17 mouse cellular contexts compared by ENCODE assay signal in the genomic region with DNA sequence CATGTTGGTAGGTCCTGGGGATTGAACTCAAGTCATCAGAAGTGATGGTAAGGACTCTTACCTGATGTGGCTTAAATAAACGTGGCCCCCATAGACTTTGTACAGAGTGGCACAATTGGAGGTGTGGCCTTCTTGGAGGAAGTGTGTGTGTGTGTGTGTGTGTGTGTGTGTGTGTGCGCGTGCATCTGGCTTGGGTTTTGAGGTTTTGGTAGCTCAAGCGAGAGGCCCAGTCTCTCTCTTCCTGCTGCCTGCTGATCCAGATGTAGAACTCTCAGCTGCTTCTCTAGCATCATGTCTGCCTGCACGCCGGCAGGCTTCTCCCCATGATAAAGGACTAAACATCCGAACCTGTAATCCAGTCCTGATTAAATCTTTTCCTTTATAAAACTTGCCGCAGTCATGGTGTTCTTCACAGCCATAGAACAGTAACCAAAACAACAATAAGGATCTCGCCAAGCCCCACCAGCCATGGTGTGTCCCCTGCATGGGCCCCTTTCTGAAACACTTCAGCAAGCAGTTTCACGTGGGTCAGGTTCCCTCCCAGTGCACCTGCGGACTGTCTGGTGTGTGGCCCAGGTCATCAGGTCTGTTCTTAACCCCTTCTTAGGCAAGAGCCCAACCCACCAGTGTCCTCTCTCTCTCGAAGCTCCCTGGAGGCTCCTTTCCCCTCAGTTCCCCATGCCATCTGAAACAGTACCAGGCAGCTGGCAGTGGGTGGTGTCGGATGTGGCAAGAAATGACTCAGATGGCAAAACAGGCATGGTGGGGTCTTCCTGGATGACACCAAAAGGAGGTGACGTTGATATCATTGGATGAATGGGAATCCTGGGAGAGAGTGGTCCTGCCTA. TPM values are rescaled to one million over a fixed set of nuclear protein-coding genes. Genes with fewer than 3 reads are reported as not detected.
DNase-seq lines count a peak whose midpoint lies in the region; TF ChIP-seq lines count a peak whose summit lies in the region.
"Had no signal": no experiment of that assay in that cellular context is flagged by ENCODE, and none has a peak within 500 bp of the region (broad histone marks: within the 10 kb centered on the region; RNA-seq: fewer than 3 reads in every experiment).

No protein-coding gene starts in this region.

- H3K9me3 ChIP-seq in heart, embryonic 10.5 days, result no peaks in the 10 kb centered on the region
- H3K9me3 ChIP-seq: limb, embryonic 15.5 days; lung, embryonic 15.5 days had no signal

- TF ChIP-seq POLR2A in bone marrow, adult 2 months (IDR thresholded peaks at IDR 0.05; ENCODE audit: borderline replicate concordance, control insufficient read depth, low read depth, low read length), result no peak
- no peak for TF ChIP-seq POLR2A in kidney, adult 2 months (IDR thresholded peaks at IDR 0.05; ENCODE audit: low read depth, low read length)

- intact Hi-C loops in left cerebral cortex, postnatal 14 days (cut with DNase I), result no loop called here

- WGBS in bone marrow, adult 2 months, result 11% methylated on average over 14 of the region's 14 CpGs
- 72% methylated on average over 14 of the region's 14 CpGs for WGBS in heart, embryonic 10.5 days
- WGBS in kidney, adult 2 months, result 67% methylated on average over 14 of the region's 14 CpGs

- DNase-seq in left cerebral cortex, adult 18-20 months (ENCODE audit: low spot score in 2 of 2), result peak; percentile 32 to 51
- no peak for DNase-seq in left cerebral cortex, postnatal 14 days (ENCODE audit: low spot score in 2 of 2)
- peak; percentile 74 for DNase-seq in 416B (ENCODE audit: low read depth)
- peak; percentile 57 for DNase-seq in naive thymus-derived CD4-positive, alpha-beta T cell, adult 2 months (ENCODE audit: low read depth)
- no peak for DNase-seq in heart, embryonic 10.5 days (ENCODE audit: low spot score)
- no peak for DNase-seq in kidney, adult 2 months
- no peak for DNase-seq in Muller cell, postnatal 12 days (ENCODE audit: inconsistent ontology term)
- DNase-seq: adrenal gland, postnatal 25 days; embryo, embryonic 11 days; heart, adult 2 months; heart, postnatal 36 days; kidney, postnatal 14 days; layer of hippocampus, postnatal 36 days; right cerebral cortex, postnatal 4 days had no signal

- H3K4me1 ChIP-seq in bone marrow, adult 2 months (ENCODE audit: control insufficient read depth, insufficient read depth, low read length), result peaks cover 3% of the 10 kb centered on the region
- H3K4me1 ChIP-seq in heart, embryonic 10.5 days, result peaks cover 37% of the 10 kb centered on the region
- H3K4me1 ChIP-seq in kidney, adult 2 months (ENCODE audit: control insufficient read depth, insufficient read depth, low read length), result no peaks in the 10 kb centered on the region

- H3K36me3 ChIP-seq in heart, embryonic 10.5 days, result no peaks in the 10 kb centered on the region
- no peaks in the 10 kb centered on the region for H3K36me3 ChIP-seq in kidney, adult 2 months (ENCODE audit: control insufficient read depth, insufficient read depth, low read length)
- H3K36me3 ChIP-seq: limb, embryonic 15.5 days; lung, embryonic 15.5 days had no signal

- peaks cover 74% of the 10 kb centered on the region for H3K27me3 ChIP-seq in heart, embryonic 10.5 days (ENCODE audit: insufficient read depth, poor library complexity, severe bottlenecking)
- peaks cover 1% of the 10 kb centered on the region; the same call in 1 of the 2 replicates for H3K27me3 ChIP-seq in kidney, adult 2 months (replicated peaks; ENCODE audit: control insufficient read depth, insufficient read depth, low read length)

- no peak for TF ChIP-seq CTCF in bone marrow, adult 2 months (IDR thresholded peaks at IDR 0.05; ENCODE audit: control insufficient read depth, insufficient read depth, low read length)
- TF ChIP-seq CTCF in kidney, adult 2 months (conservative IDR thresholded peaks at IDR 0.05; ENCODE audit: insufficient read depth, insufficient read length, low read depth, low read length), result no peak

- no peak overlapping the region for H3K4me3 ChIP-seq in bone marrow, adult 2 months (replicated peaks; ENCODE audit: control insufficient read depth, low read depth, low read length)
- H3K4me3 ChIP-seq in heart, embryonic 10.5 days, result no peak overlapping the region
- H3K4me3 ChIP-seq in kidney, adult 2 months (ENCODE audit: insufficient read depth, low read depth, low read length), result no peak overlapping the region
- H3K4me3 ChIP-seq: heart, adult 2 months; limb, embryonic 15.5 days; lung, embryonic 15.5 days had no signal

- H3K27ac ChIP-seq in bone marrow, adult 2 months (ENCODE audit: control insufficient read depth, insufficient read depth, low read depth, low read length, poor library complexity), result peak overlapping the region; percentile 14; the same call in 1 of the 2 replicates
- no peak overlapping the region for H3K27ac ChIP-seq in heart, embryonic 10.5 days
- no peak overlapping the region for H3K27ac ChIP-seq in kidney, adult 2 months (ENCODE audit: insufficient read depth, low read depth, low read length)
- H3K27ac ChIP-seq: heart, adult 2 months; limb, embryonic 15.5 days; lung, embryonic 15.5 days had no signal

RNA-seq across cellular contexts. Expression of gene Stac2, which starts 3.4 kb away (rescaled TPM):
- total RNA-seq in left cerebral cortex, adult 18-20 months (2021), result 100 to 1,000 TPM in 1 of 2 experiments, 10 to 100 TPM in 1; 86.3 to 109 TPM
- 10 to 100 TPM; 27.7 to 28.0 TPM for total RNA-seq in left cerebral cortex, postnatal 14 days (2021)
- polyA plus RNA-seq in bone marrow, adult 2 months (2011; ENCODE audit: insufficient read depth, insufficient read length, low replicate concordance, missing spikeins), result 0.52 and 1.0 TPM in 2 replicates
- 0.21 and 0.34 TPM in 2 replicates for polyA plus RNA-seq in heart, embryonic 10.5 days (2016; fragmentation: Nextera tagmentation; extraction: Ambion mirVana)
- 0.05 and 0.42 TPM in 2 replicates for polyA plus RNA-seq in kidney, adult 2 months (2012; rRNA removed)

RNA-seq across cellular contexts. Expression of gene Rpl19, which starts 23.4 kb away (rescaled TPM):
- total RNA-seq in left cerebral cortex, adult 18-20 months (2021), result 100 to 1,000 TPM; 627 to 650 TPM
- 100 to 1,000 TPM; 536 to 545 TPM for total RNA-seq in left cerebral cortex, postnatal 14 days (2021)
- polyA plus RNA-seq in bone marrow, adult 2 months (2011; ENCODE audit: insufficient read depth, insufficient read length, low replicate concordance, missing spikeins), result 864 and 1,335 TPM in 2 replicates
- 867 and 1,011 TPM in 2 replicates for polyA plus RNA-seq in heart, embryonic 10.5 days (2016; fragmentation: Nextera tagmentation; extraction: Ambion mirVana)
- 503 and 653 TPM in 2 replicates for polyA plus RNA-seq in kidney, adult 2 months (2012; rRNA removed)

RNA-seq across cellular contexts. Expression of gene Cacnb1, which starts 27.1 kb away (rescaled TPM):
- total RNA-seq in left cerebral cortex, adult 18-20 months (2021), result 100 to 1,000 TPM; 154 to 170 TPM
- 100 to 1,000 TPM; 150 TPM for total RNA-seq in left cerebral cortex, postnatal 14 days (2021)
- polyA plus RNA-seq in bone marrow, adult 2 months (2011; ENCODE audit: insufficient read depth, insufficient read length, low replicate concordance, missing spikeins), result 4.6 and 5.3 TPM in 2 replicates
- 4.6 and 5.3 TPM in 2 replicates for polyA plus RNA-seq in heart, embryonic 10.5 days (2016; fragmentation: Nextera tagmentation; extraction: Ambion mirVana)
- polyA plus RNA-seq in kidney, adult 2 months (2012; rRNA removed), result 6.1 and 7.6 TPM in 2 replicates

RNA-seq across cellular contexts. Expression of gene Arl5c, which starts 53.9 kb away (rescaled TPM):
- total RNA-seq in left cerebral cortex, adult 18-20 months (2021), result 1 to 10 TPM; 1.4 to 1.9 TPM
- total RNA-seq in left cerebral cortex, postnatal 14 days (2021), result 1 to 10 TPM; 2.2 to 2.3 TPM
- 33.1 and 47.3 TPM in 2 replicates for polyA plus RNA-seq in bone marrow, adult 2 months (2011; ENCODE audit: insufficient read depth, insufficient read length, low replicate concordance, missing spikeins)
- polyA plus RNA-seq in heart, embryonic 10.5 days (2016; fragmentation: Nextera tagmentation; extraction: Ambion mirVana), result 9.8 and 15.7 TPM in 2 replicates
- polyA plus RNA-seq in kidney, adult 2 months (2012; rRNA removed), result 0.75 and 2.8 TPM in 2 replicates

Comparison
In these comparisons a context has a peak if more than half of its experiments do, and no peak if none do; other contexts are left out.
1. DNase-seq: peak in left cerebral cortex, adult 18-20 months (2 of 2), 416B (single experiment) and naive thymus-derived CD4-positive, alpha-beta T cell, adult 2 months (single experiment); none in left cerebral cortex, postnatal 14 days (0 of 2), heart, embryonic 10.5 days (single experiment), kidney, adult 2 months (single experiment) and Muller cell, postnatal 12 days (single experiment).